Mouse (Mus musculus) spleen, postnatal 36 days (tissue): ENCODE data around the gene Gm21866.
"Not testable (repeated sequence)": the region's sequence is repeated elsewhere in the genome, so short reads cannot be mapped to it uniquely, and the experiment has no call there.

Source experiments
- DNase-seq, 2 experiments: peaks; one replicate each; pipeline ENCODE4 v3.0.0; 2022; ENCODE audit warnings: low spot score in 2 of 2, mixed read lengths in 1 of 2

Gm21866 gene

GRCm38 (mm10) chrY:13465479-13465878 lies at the start of gene Gm21866:
Gm21866 (minus strand) TSS chrY:13465579.
- DNase-seq = not testable (repeated sequence)

- DNase-seq = not testable (repeated sequence)
Observed at GRCm38 (mm10) chrY:13493726-13494125, 28.3 kb upstream of the Gm21866 start, which contains the start of gene Gm20773. Gm20773 (plus strand) TSS chrY:13494026.
